ENCODE assay signal across 8 mouse cellular contexts in the genomic region with DNA sequence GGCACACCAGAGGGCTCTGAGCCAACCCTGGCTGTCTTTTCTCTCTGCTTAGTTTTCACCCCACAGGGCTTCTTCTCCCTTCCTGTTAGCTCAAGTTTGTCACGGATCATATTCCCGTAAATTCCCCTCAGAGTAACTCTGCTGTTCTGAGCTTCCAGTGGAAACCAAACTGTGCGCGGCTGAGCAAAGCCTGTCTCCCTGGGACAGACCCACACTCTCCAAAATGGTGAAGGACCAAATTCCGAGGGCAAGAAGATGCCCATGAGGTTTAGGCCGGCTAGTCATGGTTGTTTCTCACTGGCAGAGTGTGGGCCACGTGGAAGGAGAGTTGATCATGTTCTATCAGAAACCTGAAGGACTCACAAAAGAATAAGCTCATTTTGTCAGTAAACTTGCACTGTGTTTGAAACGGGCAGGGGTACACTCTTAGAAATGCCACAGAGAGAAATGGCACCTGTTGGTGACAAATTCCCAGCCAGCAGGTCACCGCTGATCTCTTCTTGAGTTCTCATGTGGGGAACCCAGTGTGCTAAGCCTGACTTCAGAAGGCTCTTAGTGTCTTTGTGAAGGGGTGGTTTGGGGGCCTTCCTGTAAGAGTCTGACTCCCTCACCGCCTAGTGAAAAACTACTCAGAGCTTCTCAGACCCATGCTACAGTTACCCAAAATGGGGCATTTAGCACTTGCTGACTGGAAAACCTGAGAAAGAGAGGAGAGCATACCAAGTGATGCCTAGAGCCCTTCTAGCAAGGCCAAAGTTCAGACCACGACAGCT. TPM values are rescaled to one million over a fixed set of nuclear protein-coding genes. Genes with fewer than 3 reads are reported as not detected.
A peak's percentile ranks its signal among the peaks of the same experiment; 100 is the strongest.
DNase-seq lines count a peak whose midpoint lies in the region; ATAC-seq and TF ChIP-seq lines count a peak whose summit lies in the region.

No protein-coding gene starts in this region.

- no peaks in the 10 kb centered on the region for H3K36me3 ChIP-seq in midbrain, embryonic 11.5 days (ENCODE audit: control insufficient read depth, insufficient read depth, low read length)
- H3K36me3 ChIP-seq in midbrain, embryonic 16.5 days (ENCODE audit: control insufficient read depth, insufficient read depth, low read length): no peaks in the 10 kb centered on the region
- H3K36me3 ChIP-seq in embryonic facial prominence, embryonic 12.5 days: no peaks in the 10 kb centered on the region
- H3K36me3 ChIP-seq in limb, embryonic 15.5 days: no peaks in the 10 kb centered on the region
- no peaks in the 10 kb centered on the region for H3K36me3 ChIP-seq in stomach, postnatal 0 days (ENCODE audit: control insufficient read depth, insufficient read depth, low read length)
- no peaks in the 10 kb centered on the region for H3K36me3 ChIP-seq in forebrain, embryonic 11.5 days (ENCODE audit: control insufficient read depth, insufficient read depth, low read length)

- no peaks in the 10 kb centered on the region for H3K9me3 ChIP-seq in midbrain, embryonic 11.5 days (ENCODE audit: control insufficient read depth, low read length)
- no peaks in the 10 kb centered on the region for H3K9me3 ChIP-seq in midbrain, embryonic 16.5 days (replicated peaks; ENCODE audit: control insufficient read depth, low read length, poor library complexity, severe bottlenecking)
- H3K9me3 ChIP-seq in embryonic facial prominence, embryonic 12.5 days: no peaks in the 10 kb centered on the region
- no peaks in the 10 kb centered on the region for H3K9me3 ChIP-seq in limb, embryonic 15.5 days
- H3K9me3 ChIP-seq in stomach, postnatal 0 days (ENCODE audit: control insufficient read depth, low read length): no peaks in the 10 kb centered on the region
- H3K9me3 ChIP-seq in forebrain, embryonic 11.5 days (ENCODE audit: control insufficient read depth, low read length): no peaks in the 10 kb centered on the region

- no peak for ATAC-seq in midbrain, embryonic 11.5 days (ENCODE audit: low FRiP score)
- no peak for ATAC-seq in midbrain, embryonic 16.5 days
- ATAC-seq in embryonic facial prominence, embryonic 12.5 days (ENCODE audit: insufficient number of reproducible peaks, insufficient read depth, low FRiP score, low TSS enrichment): no peak
- no peak for ATAC-seq in limb, embryonic 15.5 days (ENCODE audit: insufficient number of reproducible peaks, low FRiP score, low TSS enrichment, low read depth)
- no peak for ATAC-seq in stomach, postnatal 0 days (ENCODE audit: low FRiP score, low TSS enrichment)
- no peak for ATAC-seq in forebrain, embryonic 11.5 days (replicated peaks; ENCODE audit: low FRiP score)

- 83% methylated on average over 11 of the region's 11 CpGs for WGBS in midbrain, embryonic 11.5 days
- 85% methylated on average over 11 of the region's 11 CpGs for WGBS in midbrain, embryonic 16.5 days
- 63% methylated on average over 11 of the region's 11 CpGs for WGBS in embryonic facial prominence, embryonic 12.5 days
- 56% methylated on average over 11 of the region's 11 CpGs for WGBS in limb, embryonic 15.5 days
- WGBS in stomach, postnatal 0 days: 66% methylated on average over 11 of the region's 11 CpGs
- WGBS in forebrain, embryonic 11.5 days: 86% methylated on average over 11 of the region's 11 CpGs

- H3K27ac ChIP-seq in midbrain, embryonic 11.5 days (ENCODE audit: low read depth, low read length): no peak overlapping the region
- H3K27ac ChIP-seq in midbrain, embryonic 16.5 days (ENCODE audit: low read length): no peak overlapping the region
- H3K27ac ChIP-seq in embryonic facial prominence, embryonic 12.5 days: peak overlapping the region; percentile 90
- peak overlapping the region; percentile 89 for H3K27ac ChIP-seq in limb, embryonic 15.5 days
- peak overlapping the region; percentile 85 for H3K27ac ChIP-seq in stomach, postnatal 0 days (replicated peaks)
- H3K27ac ChIP-seq in forebrain, embryonic 11.5 days (ENCODE audit: low read depth, low read length): no peak overlapping the region

- H3K27me3 ChIP-seq in midbrain, embryonic 11.5 days (ENCODE audit: control insufficient read depth, insufficient read depth, low read length): no peaks in the 10 kb centered on the region
- H3K27me3 ChIP-seq in midbrain, embryonic 16.5 days (ENCODE audit: control insufficient read depth, insufficient read depth, low read depth, low read length): no peaks in the 10 kb centered on the region
- no peaks in the 10 kb centered on the region for H3K27me3 ChIP-seq in embryonic facial prominence, embryonic 12.5 days
- no peaks in the 10 kb centered on the region for H3K27me3 ChIP-seq in limb, embryonic 15.5 days
- H3K27me3 ChIP-seq in stomach, postnatal 0 days (ENCODE audit: control insufficient read depth, insufficient read depth, low read length): no peaks in the 10 kb centered on the region
- H3K27me3 ChIP-seq in forebrain, embryonic 11.5 days (ENCODE audit: control insufficient read depth, insufficient read depth, low read length): no peaks in the 10 kb centered on the region

- H3K4me1 ChIP-seq in midbrain, embryonic 11.5 days (ENCODE audit: control insufficient read depth, insufficient read depth, low read length): no peaks in the 10 kb centered on the region
- peaks cover 1% of the 10 kb centered on the region; the same call in 1 of the 2 replicates for H3K4me1 ChIP-seq in midbrain, embryonic 16.5 days (ENCODE audit: control insufficient read depth, insufficient read depth, low read length)
- H3K4me1 ChIP-seq in embryonic facial prominence, embryonic 12.5 days: peaks cover 23% of the 10 kb centered on the region
- peaks cover 32% of the 10 kb centered on the region for H3K4me1 ChIP-seq in limb, embryonic 15.5 days
- H3K4me1 ChIP-seq in stomach, postnatal 0 days (replicated peaks; ENCODE audit: control insufficient read depth, insufficient read depth): peaks cover 10% of the 10 kb centered on the region
- no peaks in the 10 kb centered on the region for H3K4me1 ChIP-seq in forebrain, embryonic 11.5 days (replicated peaks; ENCODE audit: control insufficient read depth, insufficient read depth, low read length)

- TF ChIP-seq EP300 in stomach, postnatal 0 days (optimal IDR thresholded peaks at IDR 0.05): no peak

- H3K9ac ChIP-seq in midbrain, embryonic 11.5 days (ENCODE audit: low read length): no peak overlapping the region
- no peak overlapping the region for H3K9ac ChIP-seq in midbrain, embryonic 16.5 days (ENCODE audit: low read depth, low read length)
- no peak overlapping the region for H3K9ac ChIP-seq in embryonic facial prominence, embryonic 12.5 days
- no peak overlapping the region for H3K9ac ChIP-seq in limb, embryonic 15.5 days
- H3K9ac ChIP-seq in stomach, postnatal 0 days (ENCODE audit: low read length): no peak overlapping the region
- H3K9ac ChIP-seq in forebrain, embryonic 11.5 days (ENCODE audit: low read length): no peak overlapping the region

- no peak overlapping the region for H3K4me2 ChIP-seq in midbrain, embryonic 11.5 days
- no peak overlapping the region for H3K4me2 ChIP-seq in midbrain, embryonic 16.5 days (ENCODE audit: low read length)
- H3K4me2 ChIP-seq in embryonic facial prominence, embryonic 12.5 days (replicated peaks): peak overlapping the region; percentile 32; the same call in 1 of the 2 replicates
- H3K4me2 ChIP-seq in limb, embryonic 15.5 days: peak overlapping the region; percentile 34
- peak overlapping the region; percentile 40; the same call in 1 of the 2 replicates for H3K4me2 ChIP-seq in stomach, postnatal 0 days (replicated peaks; ENCODE audit: low read depth)
- H3K4me2 ChIP-seq in forebrain, embryonic 11.5 days (ENCODE audit: low read depth, low read length, severe bottlenecking): no peak overlapping the region

- no peak for TF ChIP-seq CTCF in stomach, postnatal 0 days (IDR thresholded peaks at IDR 0.05; ENCODE audit: low read depth)

- peak; percentile 41 for DNase-seq in midbrain, embryonic 11.5 days (ENCODE audit: low spot score, missing footprints)
- DNase-seq in stomach, postnatal 0 days (ENCODE audit: low spot score): no peak
- no peak for DNase-seq in layer of hippocampus, postnatal 25 days (ENCODE audit: extremely low spot score in 1 of 2, low spot score in 1 of 2)
- no peak for DNase-seq in ovary, adult 18-20 months (ENCODE audit: low spot score)
- DNase-seq in forebrain, embryonic 11.5 days (ENCODE audit: low spot score): no peak

- no peak overlapping the region for H3K4me3 ChIP-seq in midbrain, embryonic 11.5 days (ENCODE audit: low read depth, low read length)
- no peak overlapping the region for H3K4me3 ChIP-seq in midbrain, embryonic 16.5 days (ENCODE audit: low read depth, low read length)
- H3K4me3 ChIP-seq in embryonic facial prominence, embryonic 12.5 days: no peak overlapping the region
- H3K4me3 ChIP-seq in limb, embryonic 15.5 days: peak overlapping the region; percentile 23
- H3K4me3 ChIP-seq in stomach, postnatal 0 days (ENCODE audit: low read depth, low read length): no peak overlapping the region
- no peak overlapping the region for H3K4me3 ChIP-seq in forebrain, embryonic 11.5 days (ENCODE audit: low read depth, low read length)

RNA-seq across cellular contexts. Expression of a gene that starts 1.3 kb away (rescaled TPM):
- polyA plus RNA-seq in midbrain, embryonic 11.5 days (2014; fragmentation: Nextera tagmentation; extraction: Ambion mirVana): 26.3 and 26.4 TPM in 2 replicates
- 11.9 and 12.7 TPM in 2 replicates for polyA plus RNA-seq in midbrain, embryonic 16.5 days (2015; fragmentation: Nextera tagmentation; extraction: Ambion mirVana)
- polyA plus RNA-seq in embryonic facial prominence, embryonic 12.5 days (2016; fragmentation: Nextera tagmentation; extraction: Ambion mirVana): 51.1 and 58.5 TPM in 2 replicates
- 166 and 167 TPM in 2 replicates for polyA plus RNA-seq in limb, embryonic 15.5 days (2015; fragmentation: Nextera tagmentation; extraction: Ambion mirVana)
- polyA plus RNA-seq in stomach, postnatal 0 days (2015; fragmentation: Nextera tagmentation; extraction: Ambion mirVana): 27.3 and 34.9 TPM in 2 replicates
- total RNA-seq in layer of hippocampus, postnatal 25 days (2021): 10 to 100 TPM in 1 of 2 experiments, 1 to 10 TPM in 1; 8.8 to 11.3 TPM
- polyA plus RNA-seq in forebrain, embryonic 11.5 days (2014; fragmentation: Nextera tagmentation; extraction: Ambion mirVana): 21.3 and 25.2 TPM in 2 replicates

RNA-seq across cellular contexts. Expression of a gene that starts 16.7 kb away (rescaled TPM):
- not detected in 2 replicates for polyA plus RNA-seq in midbrain, embryonic 11.5 days (2014; fragmentation: Nextera tagmentation; extraction: Ambion mirVana)
- polyA plus RNA-seq in midbrain, embryonic 16.5 days (2015; fragmentation: Nextera tagmentation; extraction: Ambion mirVana): 0.08 TPM in 1 of 2 replicates, not detected in the other
- polyA plus RNA-seq in embryonic facial prominence, embryonic 12.5 days (2016; fragmentation: Nextera tagmentation; extraction: Ambion mirVana): not detected in 2 replicates
- 0.19 TPM in 1 of 2 replicates, not detected in the other for polyA plus RNA-seq in limb, embryonic 15.5 days (2015; fragmentation: Nextera tagmentation; extraction: Ambion mirVana)
- 0.06 and 0.40 TPM in 2 replicates for polyA plus RNA-seq in stomach, postnatal 0 days (2015; fragmentation: Nextera tagmentation; extraction: Ambion mirVana)
- total RNA-seq in layer of hippocampus, postnatal 25 days (2021): 1 to 10 TPM; 1.2 TPM
- not detected in 2 replicates for polyA plus RNA-seq in forebrain, embryonic 11.5 days (2014; fragmentation: Nextera tagmentation; extraction: Ambion mirVana)

RNA-seq across cellular contexts. Expression of a gene that starts 18.4 kb away (rescaled TPM):
- not detected in 2 replicates for polyA plus RNA-seq in midbrain, embryonic 11.5 days (2014; fragmentation: Nextera tagmentation; extraction: Ambion mirVana)
- polyA plus RNA-seq in midbrain, embryonic 16.5 days (2015; fragmentation: Nextera tagmentation; extraction: Ambion mirVana): 0.18 TPM in 1 of 2 replicates, not detected in the other
- 0.19 and 0.55 TPM in 2 replicates for polyA plus RNA-seq in embryonic facial prominence, embryonic 12.5 days (2016; fragmentation: Nextera tagmentation; extraction: Ambion mirVana)
- 0.53 and 0.72 TPM in 2 replicates for polyA plus RNA-seq in limb, embryonic 15.5 days (2015; fragmentation: Nextera tagmentation; extraction: Ambion mirVana)
- 0.65 and 1.0 TPM in 2 replicates for polyA plus RNA-seq in stomach, postnatal 0 days (2015; fragmentation: Nextera tagmentation; extraction: Ambion mirVana)
- total RNA-seq in layer of hippocampus, postnatal 25 days (2021): under 1 TPM; 0.52 to 0.85 TPM
- not detected in 2 replicates for polyA plus RNA-seq in forebrain, embryonic 11.5 days (2014; fragmentation: Nextera tagmentation; extraction: Ambion mirVana)

Comparison
In these comparisons a context has a peak if more than half of its experiments do, and no peak if none do; other contexts are left out.
1. H3K27ac ChIP-seq: peak in embryonic facial prominence, embryonic 12.5 days (single experiment), limb, embryonic 15.5 days (single experiment) and stomach, postnatal 0 days (single experiment); none in midbrain, embryonic 11.5 days (single experiment), midbrain, embryonic 16.5 days (single experiment) and forebrain, embryonic 11.5 days (single experiment).
2. H3K4me2 ChIP-seq: peak in embryonic facial prominence, embryonic 12.5 days (single experiment), limb, embryonic 15.5 days (single experiment) and stomach, postnatal 0 days (single experiment); none in midbrain, embryonic 11.5 days (single experiment), midbrain, embryonic 16.5 days (single experiment) and forebrain, embryonic 11.5 days (single experiment).